Mouse (Mus musculus) testis, adult 2 months (tissue): ENCODE data around the gene Zbtb8b. TPM values are rescaled to one million over a fixed set of nuclear protein-coding genes. Genes with fewer than 3 reads are reported as not detected.

Experiments
- H3K27ac ChIP-seq: fragments of 200-500 bp; 2 replicates; pipeline ENCODE4 v1.5.1; 2012; ENCODE audit warnings: low read depth, low read length; ENCODE audit not compliant: control insufficient read depth, insufficient read depth
- H3K27me3 ChIP-seq: fragments of 200-500 bp; 2 replicates; pipeline ENCODE4 v1.6.1; 2012; ENCODE audit warnings: mild to moderate bottlenecking, low read length, moderate library complexity; ENCODE audit not compliant: control insufficient read depth, insufficient read depth
- H3K36me3 ChIP-seq: fragments of 200-500 bp; 2 replicates; pipeline ENCODE4 v1.6.1; 2012; ENCODE audit warnings: mild to moderate bottlenecking, low read length; ENCODE audit not compliant: control insufficient read depth, insufficient read depth
- H3K4me1 ChIP-seq: fragments of 200-500 bp; 2 replicates; pipeline ENCODE4 v1.6.1; 2012; ENCODE audit warnings: low read length; ENCODE audit not compliant: control insufficient read depth, insufficient read depth
- H3K4me3 ChIP-seq: fragments of 200-500 bp; 2 replicates; pipeline ENCODE4 v1.5.1; 2012; ENCODE audit warnings: low read depth, mild to moderate bottlenecking, low read length, moderate library complexity, mixed read lengths; ENCODE audit not compliant: control insufficient read depth
- CTCF ChIP-seq: fragments of 200-500 bp; IDR thresholded peaks from 2 replicates; pipeline ENCODE4 v1.5.1; 2012; ENCODE audit warnings: low read depth, mild to moderate bottlenecking, inconsistent platforms, low read length, moderate library complexity; ENCODE audit not compliant: control insufficient read depth, insufficient read depth, insufficient replicate concordance
- POLR2A ChIP-seq: fragments of 200-500 bp; IDR thresholded peaks from 2 replicates; pipeline ENCODE4 v1.6.1; 2012; ENCODE audit warnings: low read depth, mild to moderate bottlenecking, inconsistent platforms, low read length, moderate library complexity; ENCODE audit not compliant: control insufficient read depth
- polyA plus RNA-seq: library from polyadenylated mRNA; depleted of rRNA; stranded (reverse); fragments of >200 nt; gene quantifications from 2 replicates; pipeline ENCODE4 v1.2.3, GENCODE M21; 2012

The Zbtb8b gene
- polyA plus RNA-seq, 1 experiment, result 1.0 TPM

DNA sequence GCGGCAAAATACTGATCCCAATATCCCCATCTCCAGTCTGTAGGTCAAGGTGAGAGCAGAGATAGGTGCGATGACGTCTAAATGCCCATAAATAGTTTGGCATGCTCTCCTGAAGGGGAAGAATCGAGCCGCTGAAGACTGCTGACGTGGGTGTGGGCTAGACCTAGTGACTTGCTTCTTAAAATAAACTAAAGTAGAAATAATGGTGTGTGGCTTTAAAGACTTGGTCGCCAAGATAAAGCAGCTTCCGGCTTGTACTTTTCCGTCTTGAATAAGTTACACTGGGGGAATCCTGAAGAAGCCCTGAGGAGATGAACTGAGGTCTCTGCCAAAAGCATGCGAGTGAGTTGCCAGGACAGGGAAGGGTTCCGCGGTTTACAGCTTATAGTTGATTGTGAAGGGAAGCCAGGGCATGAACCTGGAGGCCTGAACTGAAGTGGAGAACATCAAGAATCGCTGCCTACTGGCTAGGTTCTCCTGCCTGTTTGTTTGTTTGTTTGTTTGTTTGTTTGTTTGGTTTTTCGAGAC, 50.4 kb downstream of the Zbtb8b start:
- Histone ChIP-seq H3K27ac (no peak overlapping the region), H3K4me1 (no peaks in the 10 kb centered on the region), H3K27me3 (no peaks in the 10 kb centered on the region), H3K4me3 (no peak overlapping the region), H3K36me3 (no peaks in the 10 kb centered on the region)
- no peak for TF ChIP-seq POLR2A

DNA sequence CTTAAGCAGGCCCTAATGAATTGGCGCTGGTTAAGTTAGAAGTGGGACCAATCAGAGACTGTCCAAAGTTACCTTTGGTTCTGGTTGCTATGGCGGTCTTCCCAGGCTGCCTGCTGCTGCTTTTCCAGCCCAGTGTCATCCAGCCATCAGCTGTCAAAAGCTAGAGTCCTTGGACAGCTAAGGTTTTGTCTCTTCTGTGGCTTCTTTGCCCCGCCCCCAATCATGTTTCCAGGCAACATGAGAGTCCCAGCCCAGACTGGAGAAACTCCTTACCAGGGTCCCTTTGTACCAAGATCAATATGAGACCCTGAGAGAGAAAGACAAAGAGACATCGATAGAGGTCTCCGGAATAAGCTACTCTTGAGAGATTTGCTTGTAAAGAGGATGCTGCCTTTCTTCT, 52.2 kb downstream of the Zbtb8b start:
- no peak for TF ChIP-seq POLR2A
- TF ChIP-seq CTCF, result no peak
- H3K27me3 ChIP-seq, result no peaks in the 10 kb centered on the region
- no peak overlapping the region for H3K4me3 ChIP-seq
- no peak overlapping the region for H3K27ac ChIP-seq
- H3K36me3 ChIP-seq, result no peaks in the 10 kb centered on the region
- H3K4me1 ChIP-seq, result no peaks in the 10 kb centered on the region; the same call in none of the 2 replicates

DNA sequence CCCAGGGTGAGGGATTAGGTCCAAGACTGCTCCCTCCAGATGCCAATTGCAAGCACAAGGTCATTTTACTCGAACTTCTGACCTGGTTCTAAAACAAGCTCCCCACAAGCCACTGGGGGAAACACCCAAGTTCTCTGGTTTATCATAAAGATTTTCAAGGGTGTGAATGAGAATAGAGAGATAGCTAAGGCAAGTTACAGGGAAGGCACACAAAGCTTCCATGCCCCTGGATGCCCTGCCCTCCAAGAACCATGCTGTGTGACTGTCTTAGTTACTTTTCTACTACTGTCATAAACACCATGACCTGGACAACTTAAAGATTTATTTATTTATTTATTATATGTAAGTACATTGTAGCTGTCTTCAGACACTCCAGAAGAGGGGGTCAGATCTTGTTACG, 53.7 kb downstream of the Zbtb8b start:
- Histone ChIP-seq H3K4me1 (peaks cover 6% of the 10 kb centered on the region), H3K27me3 (no peaks in the 10 kb centered on the region), H3K36me3 (no peaks in the 10 kb centered on the region), H3K27ac (no peak overlapping the region), H3K4me3 (no peak overlapping the region)
- TF ChIP-seq CTCF, result no peak
- no peak for TF ChIP-seq POLR2A

DNA sequence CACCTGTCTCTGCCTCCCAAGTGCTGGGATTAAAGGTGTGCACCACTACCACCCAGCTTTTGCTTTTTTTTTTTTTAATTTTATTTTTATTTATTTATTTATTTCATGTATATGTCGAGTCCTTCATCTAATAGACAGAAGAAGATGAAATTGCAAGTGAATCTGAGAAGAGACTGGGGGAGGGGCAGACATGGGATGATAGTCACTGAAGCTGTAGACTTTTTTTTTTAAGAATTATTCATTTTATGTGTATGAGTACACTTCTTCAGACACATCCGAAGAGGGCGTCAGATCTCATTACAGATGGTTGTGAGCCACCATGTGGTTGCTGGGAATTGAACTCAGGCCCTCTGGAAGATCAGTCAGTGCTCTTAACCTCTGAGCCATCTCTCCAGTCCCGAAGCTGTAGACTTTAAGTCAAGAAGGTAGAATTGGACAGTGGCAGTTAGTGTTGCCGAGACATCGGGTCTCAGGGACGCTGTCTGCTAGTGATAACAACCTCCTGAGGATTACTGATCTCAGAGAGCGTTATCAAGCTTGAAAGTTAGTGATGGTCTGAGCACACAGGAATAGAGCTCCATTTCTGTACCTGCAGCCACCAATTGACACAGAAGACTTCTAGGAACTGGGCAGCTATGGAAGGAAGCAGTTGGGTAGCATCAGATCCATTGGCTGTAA, 54.2 kb downstream of the Zbtb8b start:
- Histone ChIP-seq H3K27ac (no peak overlapping the region), H3K4me1 (peaks cover 11% of the 10 kb centered on the region), H3K4me3 (no peak overlapping the region), H3K36me3 (no peaks in the 10 kb centered on the region), H3K27me3 (no peaks in the 10 kb centered on the region)
- no peak for TF ChIP-seq POLR2A
- no peak for TF ChIP-seq CTCF

DNA sequence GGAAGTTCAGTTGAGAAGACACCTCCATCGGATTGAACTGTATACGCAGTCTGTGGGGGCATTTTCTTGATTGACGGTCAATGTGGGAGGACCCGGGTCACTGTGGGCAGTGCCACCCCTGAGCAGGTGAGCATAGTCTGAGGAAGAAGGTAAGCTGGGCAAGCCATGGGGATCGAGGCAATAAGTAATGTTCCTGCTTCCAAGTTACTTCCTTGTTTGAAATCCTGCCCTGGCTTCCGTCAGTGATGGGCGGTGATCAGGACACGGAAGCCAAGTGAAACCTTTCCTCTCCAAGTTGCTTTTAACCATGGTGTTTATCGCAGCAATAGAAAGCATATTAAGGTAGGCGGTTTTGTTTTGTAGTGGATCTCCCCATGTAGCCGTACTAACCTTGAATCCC, 55.0 kb downstream of the Zbtb8b start:
- TF ChIP-seq POLR2A (no peak), CTCF (no peak)
- no peak overlapping the region for H3K27ac ChIP-seq
- no peak overlapping the region for H3K4me3 ChIP-seq
- H3K4me1 ChIP-seq, result peaks cover 17% of the 10 kb centered on the region
- H3K27me3 ChIP-seq, result no peaks in the 10 kb centered on the region
- H3K36me3 ChIP-seq, result no peaks in the 10 kb centered on the region

DNA sequence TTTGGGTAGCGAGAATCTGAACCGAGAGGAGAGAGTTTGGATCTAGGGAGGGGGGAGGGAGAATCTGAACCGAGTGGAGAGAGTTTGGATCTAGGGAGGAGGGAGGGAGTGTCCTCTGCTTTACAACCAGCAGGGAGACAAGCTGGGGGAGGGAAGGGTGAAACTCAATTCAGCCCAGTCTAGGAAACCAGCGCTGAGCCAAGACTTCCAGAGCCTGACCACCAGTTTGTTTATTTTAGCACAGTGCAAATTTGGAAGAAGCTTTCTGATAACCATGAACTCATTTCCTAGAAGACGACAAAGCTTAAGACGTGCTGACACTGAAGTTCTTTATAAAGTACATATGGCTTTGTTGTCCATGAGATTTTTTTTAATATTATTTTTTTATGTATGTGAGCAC, 56.2 kb downstream of the Zbtb8b start:
- no peak overlapping the region for H3K27ac ChIP-seq
- no peaks in the 10 kb centered on the region for H3K36me3 ChIP-seq

DNA sequence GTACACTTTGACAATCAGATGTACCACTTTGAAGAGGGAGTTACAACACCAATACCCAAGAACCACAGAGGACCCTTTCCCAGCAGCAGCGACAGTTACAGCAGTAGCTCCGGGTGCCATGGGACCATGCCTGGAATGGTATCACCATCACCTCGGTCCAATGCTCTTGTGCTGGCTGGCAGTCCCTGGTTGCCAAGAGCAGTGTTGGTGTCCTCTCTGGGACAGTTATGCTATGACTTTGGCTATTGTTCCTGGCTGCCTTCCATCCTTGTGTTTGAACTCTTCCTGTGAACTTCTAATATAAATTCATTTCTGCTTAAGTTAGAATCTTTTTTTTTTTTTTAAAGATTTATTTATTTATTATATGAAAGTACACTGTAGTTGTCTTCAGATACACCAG, 57.1 kb downstream of the Zbtb8b start:
- peaks cover 17% of the 10 kb centered on the region for H3K4me1 ChIP-seq
- no peaks in the 10 kb centered on the region for H3K36me3 ChIP-seq
- H3K27ac ChIP-seq, result no peak overlapping the region
- TF ChIP-seq POLR2A (no peak), CTCF (no peak)
- H3K27me3 ChIP-seq, result no peaks in the 10 kb centered on the region
- H3K4me3 ChIP-seq, result peak overlapping the region; percentile 63

More for the DNA sequence above, 56.2 kb downstream of the Zbtb8b start:
- Histone ChIP-seq H3K4me3 (peak overlapping the region; percentile 53), H3K27me3 (no peaks in the 10 kb centered on the region), H3K4me1 (peaks cover 17% of the 10 kb centered on the region)
- TF ChIP-seq POLR2A, result no peak
- TF ChIP-seq CTCF, result no peak

DNA sequence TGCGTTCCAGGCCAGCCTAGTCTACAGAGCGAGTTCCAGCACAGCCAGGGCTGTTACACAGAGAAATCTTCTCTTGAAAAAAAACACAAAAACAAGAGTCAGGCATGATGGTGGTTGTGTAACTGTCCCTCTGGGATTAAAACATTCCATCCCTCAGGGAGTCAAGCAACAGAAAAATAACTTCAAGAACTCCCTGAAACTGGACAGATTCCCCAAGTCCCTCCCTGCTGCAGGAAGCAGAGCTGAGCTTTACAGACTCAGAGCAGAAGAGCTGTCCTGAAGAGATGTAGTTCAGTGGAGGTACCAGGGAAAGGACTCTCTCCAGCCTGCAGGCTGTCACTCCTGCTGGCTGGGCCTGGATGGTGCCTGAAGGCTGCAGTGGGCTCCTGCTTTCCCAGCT, 58.2 kb downstream of the Zbtb8b start:
- peak overlapping the region; percentile 74 for H3K4me3 ChIP-seq
- H3K27ac ChIP-seq, result peak overlapping the region; percentile 51
- TF ChIP-seq POLR2A, result no peak
- no peak for TF ChIP-seq CTCF
- no peaks in the 10 kb centered on the region for H3K36me3 ChIP-seq
- H3K4me1 ChIP-seq, result peaks cover 20% of the 10 kb centered on the region
- H3K27me3 ChIP-seq, result no peaks in the 10 kb centered on the region
